Mouse (Mus musculus) forebrain, embryonic 10.5 days (tissue): Measurements from ENCODE around the gene Unc13d. TPM values are rescaled to one million over a fixed set of nuclear protein-coding genes. Genes with fewer than 3 reads are reported as not detected.
"Not testable (repeated sequence)": the region's sequence is repeated elsewhere in the genome, so short reads cannot be mapped to it uniquely, and the experiment has no call there.

ENCODE experiments used
- DNase-seq: peaks from one replicate; pipeline ENCODE4 v3.0.0-alpha.2; 2017; ENCODE audit warnings: low spot score; ENCODE audit errors: extremely low spot score
- H3K27ac ChIP-seq: fragments of 300-500 bp; sonication (generic); 2 replicates; pipeline ENCODE4 v1.5.1; 2016; ENCODE audit warnings: mild to moderate bottlenecking
- H3K27me3 ChIP-seq: fragments of 300-500 bp; sonication (generic); 2 replicates; pipeline ENCODE4 v1.6.1; 2016; ENCODE audit warnings: mild to moderate bottlenecking; ENCODE audit not compliant: poor library complexity, severe bottlenecking
- H3K36me3 ChIP-seq: fragments of 300-500 bp; sonication (generic); replicated peaks from 2 replicates; pipeline ENCODE4 v1.6.1; 2016; ENCODE audit warnings: mild to moderate bottlenecking, moderate library complexity
- H3K4me1 ChIP-seq: fragments of 300-500 bp; sonication (generic); 2 replicates; pipeline ENCODE4 v1.6.1; 2016
- H3K4me3 ChIP-seq: fragments of 300-500 bp; sonication (generic); 2 replicates; pipeline ENCODE4 v1.5.1; 2016; ENCODE audit warnings: mild to moderate bottlenecking, moderate library complexity
- H3K9me3 ChIP-seq: fragments of 300-500 bp; sonication (generic); 2 replicates; pipeline ENCODE4 v1.6.1; 2016; ENCODE audit warnings: mild to moderate bottlenecking, moderate library complexity
- whole genome bisulfite sequencing: fragments of 180-500 bp; shearing (Covaris S2); methylation state at CpG from one replicate; pipeline ENCODE4 v1.1.7; 2016; 5-methylcytosine and 5-hydroxymethylcytosine counted together
- polyA plus RNA-seq: library from polyadenylated mRNA; unstranded; fragments of >200 nt; fragmentation: Nextera tagmentation; extraction: Ambion mirVana; gene quantifications from 2 replicates; pipeline ENCODE4 v1.2.1, GENCODE M21; 2016

Unc13d gene
- polyA plus RNA-seq, 1 experiment from 2014 or later = 3.7 TPM

GRCm38 (mm10) chr11:116019360-116019791, 58.4 kb downstream of the Unc13d start:
- WGBS = 77% methylated on average over 1 of the region's 1 CpGs
- peaks cover 25% of the 10 kb centered on the region for H3K4me1 ChIP-seq
- no peak for DNase-seq
- H3K27me3 ChIP-seq = no peaks in the 10 kb centered on the region
- H3K27ac ChIP-seq = no peak overlapping the region
- no peak overlapping the region for H3K4me3 ChIP-seq
- H3K36me3 ChIP-seq = peaks cover 30% of the 10 kb centered on the region
- H3K9me3 ChIP-seq = no peaks in the 10 kb centered on the region

- 91% methylated on average over 4 of the region's 4 CpGs for WGBS
- not testable (repeated sequence) for H3K9me3 ChIP-seq, H3K4me3 ChIP-seq, DNase-seq, H3K27ac ChIP-seq, H3K27me3 ChIP-seq
- peaks cover 29% of the 10 kb centered on the region for H3K36me3 ChIP-seq
- peaks cover 25% of the 10 kb centered on the region for H3K4me1 ChIP-seq
Observed at GRCm38 (mm10) chr11:116018867-116019266, 58.9 kb downstream of the Unc13d start.

- H3K4me3 ChIP-seq = no peak overlapping the region
- H3K36me3 ChIP-seq = peaks cover 22% of the 10 kb centered on the region
- peak; percentile 58 for DNase-seq
- no peaks in the 10 kb centered on the region for H3K27me3 ChIP-seq
- no peaks in the 10 kb centered on the region for H3K9me3 ChIP-seq
- H3K4me1 ChIP-seq = peaks cover 27% of the 10 kb centered on the region
- H3K27ac ChIP-seq = no peak overlapping the region
- WGBS = 24% methylated on average over 6 of the region's 6 CpGs
Observed at GRCm38 (mm10) chr11:116018106-116018505, 59.7 kb downstream of the Unc13d start.

- Histone ChIP-seq H3K27ac (no peak overlapping the region), H3K9me3 (no peaks in the 10 kb centered on the region), H3K27me3 (no peaks in the 10 kb centered on the region), H3K4me1 (peaks cover 47% of the 10 kb centered on the region), H3K36me3 (peaks cover 11% of the 10 kb centered on the region), H3K4me3 (no peak overlapping the region)
- no peak for DNase-seq
- WGBS = 59% methylated on average over 8 of the region's 8 CpGs
Observed at GRCm38 (mm10) chr11:116014821-116015220, 62.9 kb downstream of the Unc13d start.

- peak within 1 kb of the TSS; percentile 73 for H3K4me3 ChIP-seq
- WGBS = under 1% methylated on average over 55 of the region's 55 CpGs
Observed at GRCm38 (mm10) chr11:116012262-116012947, 65.4 kb downstream of the Unc13d start, which contains the start of gene Galk1. Gene Galk1 (minus strand): TSS chr11:116012719.

More at GRCm38 (mm10) chr11:116012262-116012947, 65.4 kb downstream of the Unc13d start, which contains the start of gene Galk1:
- DNase-seq = peak; percentile 89
- Histone ChIP-seq H3K4me1 (peaks cover 50% of the 10 kb centered on the region), H3K36me3 (peaks cover 35% of the 10 kb centered on the region), H3K27ac (peak within 1 kb of the TSS; percentile 94), H3K27me3 (no peaks in the 10 kb centered on the region), H3K9me3 (no peaks in the 10 kb centered on the region)

Other genes with a start within 250 kb of the Unc13d start
- 0.06 and 0.11 TPM in 2 replicates for gene Myo15b, start 219.6 kb downstream of the Unc13d start, polyA plus RNA-seq
- 1.2 and 2.4 TPM in 2 replicates for gene Smim5, start 178.0 kb downstream of the Unc13d start, polyA plus RNA-seq
- 0.83 and 1.7 TPM in 2 replicates for gene Smim6, start 165.9 kb downstream of the Unc13d start, polyA plus RNA-seq
- gene Sap30bp, start 144.7 kb downstream of the Unc13d start, polyA plus RNA-seq = 50.3 and 52.2 TPM in 2 replicates
- gene Recql5, start 144.5 kb downstream of the Unc13d start, polyA plus RNA-seq = 35.0 and 36.6 TPM in 2 replicates
- gene Itgb4, start 103.3 kb downstream of the Unc13d start, polyA plus RNA-seq = 0.47 and 0.63 TPM in 2 replicates
- gene Galk1, start 65.2 kb downstream of the Unc13d start, polyA plus RNA-seq = 223 and 224 TPM in 2 replicates
- 1,610 and 1,612 TPM in 2 replicates for gene H3f3b, start 50.0 kb downstream of the Unc13d start, polyA plus RNA-seq
- gene Unk, start 47.6 kb downstream of the Unc13d start, polyA plus RNA-seq = 48.4 and 48.9 TPM in 2 replicates
- gene Wbp2, start 9.0 kb upstream of the Unc13d start, polyA plus RNA-seq = 71.0 and 73.6 TPM in 2 replicates
- 2.1 and 2.4 TPM in 2 replicates for gene Trim47, start 49.2 kb upstream of the Unc13d start, polyA plus RNA-seq
- gene Trim65, start 53.2 kb upstream of the Unc13d start, polyA plus RNA-seq = 1.7 TPM in 2 replicates
- 112 and 114 TPM in 2 replicates for gene Mrpl38, start 60.9 kb upstream of the Unc13d start, polyA plus RNA-seq
- gene Fbf1, start 90.2 kb upstream of the Unc13d start, polyA plus RNA-seq = 63.5 and 67.7 TPM in 2 replicates
- 51.7 and 57.1 TPM in 2 replicates for gene Ten1, start 120.9 kb upstream of the Unc13d start, polyA plus RNA-seq
- 19.8 and 19.9 TPM in 2 replicates for gene Acox1, start 121.1 kb upstream of the Unc13d start, polyA plus RNA-seq
- gene Evpl, start 160.1 kb upstream of the Unc13d start, polyA plus RNA-seq = 0.47 and 0.48 TPM in 2 replicates
- 99.3 and 105 TPM in 2 replicates for gene Srp68, start 196.3 kb upstream of the Unc13d start, polyA plus RNA-seq
- gene Galr2, start 203.0 kb upstream of the Unc13d start, polyA plus RNA-seq = 0.07 TPM in 2 replicates
- 56.5 and 60.5 TPM in 2 replicates for gene Exoc7, start 229.3 kb upstream of the Unc13d start, polyA plus RNA-seq